Mouse (Mus musculus): ENCODE measurements around the gene Vat1. TPM values are rescaled to one million over a fixed set of nuclear protein-coding genes. Genes with fewer than 3 reads are reported as not detected.
A peak's percentile ranks its signal among the peaks of the same experiment; 100 is the strongest.

Vat1 gene
- polyA plus RNA-seq (2015; fragmentation: Nextera tagmentation; extraction: Ambion mirVana) = 125 and 134 TPM in 2 replicates

GRCm38 (mm10) chr11:101465869-101466551 lies at the start of gene Vat1:
Vat1 (minus strand) TSS chr11:101466230.
- Histone ChIP-seq H3K36me3 (ENCODE audit: control insufficient read depth, insufficient read depth, low read length) (peaks cover 11% of the 10 kb centered on the region), H3K4me3 (ENCODE audit: low read length) (peak within 1 kb of the TSS; percentile 94), H3K27me3 (replicated peaks; ENCODE audit: control insufficient read depth, insufficient read depth, low read length) (no peaks in the 10 kb centered on the region), H3K4me1 (ENCODE audit: control insufficient read depth, insufficient read depth, low read depth, low read length) (peaks cover 46% of the 10 kb centered on the region), H3K27ac (ENCODE audit: low read depth, low read length) (peak within 1 kb of the TSS; percentile 94), H3K9ac (ENCODE audit: low read depth, low read length) (peak within 1 kb of the TSS; percentile 93), H3K9me3 (ENCODE audit: control insufficient read depth, low read length) (no peaks in the 10 kb centered on the region), H3K4me2 (ENCODE audit: low read length) (peak within 1 kb of the TSS; percentile 86)
- ATAC-seq = peak; percentile 73
- under 1% methylated on average over 60 of the region's 60 CpGs for WGBS

GRCm38 (mm10) chr11:101507090-101507489 lies 41.1 kb upstream of the Vat1 start:
- WGBS = 90% methylated on average over 7 of the region's 7 CpGs
- Histone ChIP-seq H3K27ac (ENCODE audit: low read depth, low read length) (no peak overlapping the region), H3K9me3 (ENCODE audit: control insufficient read depth, low read length) (no peaks in the 10 kb centered on the region), H3K4me2 (ENCODE audit: low read length) (no peak overlapping the region), H3K36me3 (ENCODE audit: control insufficient read depth, insufficient read depth, low read length) (no peaks in the 10 kb centered on the region), H3K4me3 (ENCODE audit: low read length) (no peak overlapping the region), H3K4me1 (ENCODE audit: control insufficient read depth, insufficient read depth, low read depth, low read length) (no peaks in the 10 kb centered on the region), H3K9ac (ENCODE audit: low read depth, low read length) (no peak overlapping the region), H3K27me3 (replicated peaks; ENCODE audit: control insufficient read depth, insufficient read depth, low read length) (no peaks in the 10 kb centered on the region)
- ATAC-seq = no peak

GRCm38 (mm10) chr11:101506269-101506780 lies 40.3 kb upstream of the Vat1 start:
- Histone ChIP-seq H3K4me2 (ENCODE audit: low read length) (no peak overlapping the region), H3K27ac (ENCODE audit: low read depth, low read length) (no peak overlapping the region), H3K9me3 (ENCODE audit: control insufficient read depth, low read length) (no peaks in the 10 kb centered on the region), H3K36me3 (ENCODE audit: control insufficient read depth, insufficient read depth, low read length) (no peaks in the 10 kb centered on the region), H3K4me1 (ENCODE audit: control insufficient read depth, insufficient read depth, low read depth, low read length) (no peaks in the 10 kb centered on the region), H3K4me3 (ENCODE audit: low read length) (no peak overlapping the region), H3K27me3 (replicated peaks; ENCODE audit: control insufficient read depth, insufficient read depth, low read length) (no peaks in the 10 kb centered on the region), H3K9ac (ENCODE audit: low read depth, low read length) (no peak overlapping the region)
- no peak for ATAC-seq
- WGBS = 80% methylated on average over 5 of the region's 5 CpGs

- no peak for ATAC-seq
- Histone ChIP-seq H3K27me3 (replicated peaks; ENCODE audit: control insufficient read depth, insufficient read depth, low read length) (no peaks in the 10 kb centered on the region), H3K4me1 (ENCODE audit: control insufficient read depth, insufficient read depth, low read depth, low read length) (no peaks in the 10 kb centered on the region), H3K9me3 (ENCODE audit: control insufficient read depth, low read length) (no peaks in the 10 kb centered on the region), H3K9ac (ENCODE audit: low read depth, low read length) (no peak overlapping the region), H3K4me3 (ENCODE audit: low read length) (no peak overlapping the region), H3K27ac (ENCODE audit: low read depth, low read length) (no peak overlapping the region), H3K4me2 (ENCODE audit: low read length) (no peak overlapping the region), H3K36me3 (ENCODE audit: control insufficient read depth, insufficient read depth, low read length) (no peaks in the 10 kb centered on the region)
- 78% methylated on average over 6 of the region's 6 CpGs for WGBS
Measured at GRCm38 (mm10) chr11:101486126-101486525, 20.1 kb upstream of the Vat1 start.

- Histone ChIP-seq H3K4me1 (ENCODE audit: control insufficient read depth, insufficient read depth, low read depth, low read length) (no peaks in the 10 kb centered on the region), H3K9ac (ENCODE audit: low read depth, low read length) (no peak overlapping the region), H3K4me2 (ENCODE audit: low read length) (no peak overlapping the region), H3K4me3 (ENCODE audit: low read length) (no peak overlapping the region), H3K9me3 (ENCODE audit: control insufficient read depth, low read length) (no peaks in the 10 kb centered on the region), H3K36me3 (ENCODE audit: control insufficient read depth, insufficient read depth, low read length) (no peaks in the 10 kb centered on the region), H3K27me3 (replicated peaks; ENCODE audit: control insufficient read depth, insufficient read depth, low read length) (no peaks in the 10 kb centered on the region), H3K27ac (ENCODE audit: low read depth, low read length) (no peak overlapping the region; the same call in 1 of the 2 replicates)
- ATAC-seq = no peak
- WGBS = 45% methylated on average over 6 of the region's 6 CpGs
Measured at GRCm38 (mm10) chr11:101485509-101486028, 19.5 kb upstream of the Vat1 start.

DNA sequence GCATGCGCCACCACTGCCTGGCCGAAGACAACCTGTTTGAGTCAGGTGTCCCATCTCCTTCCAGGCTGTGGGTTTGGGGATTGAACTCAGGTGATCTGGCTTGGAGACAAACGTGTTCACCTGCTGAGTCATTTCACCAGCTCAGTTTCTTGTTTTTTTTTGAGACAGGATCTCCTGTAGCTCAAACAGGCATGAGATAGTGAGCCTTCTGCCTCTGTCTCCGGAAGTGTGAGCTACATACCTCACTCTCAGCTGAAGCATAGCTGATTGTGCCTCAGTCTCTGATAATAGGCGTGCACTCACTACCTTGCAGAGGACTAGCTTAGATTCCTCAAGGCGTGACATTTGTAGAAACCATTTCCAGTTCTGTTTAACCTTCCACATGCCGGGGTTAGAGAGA lies 18.8 kb upstream of the Vat1 start:
- H3K4me2 ChIP-seq (ENCODE audit: low read length) = no peak overlapping the region
- H3K9ac ChIP-seq (ENCODE audit: low read depth, low read length) = no peak overlapping the region
- 88% methylated on average over 7 of the region's 7 CpGs for WGBS
- H3K9me3 ChIP-seq (ENCODE audit: control insufficient read depth, low read length) = no peaks in the 10 kb centered on the region
- ATAC-seq = no peak
- H3K4me3 ChIP-seq (ENCODE audit: low read length) = no peak overlapping the region
- H3K27ac ChIP-seq (ENCODE audit: low read depth, low read length) = no peak overlapping the region
- no peaks in the 10 kb centered on the region for H3K36me3 ChIP-seq (ENCODE audit: control insufficient read depth, insufficient read depth, low read length)
- no peaks in the 10 kb centered on the region for H3K4me1 ChIP-seq (ENCODE audit: control insufficient read depth, insufficient read depth, low read depth, low read length)
- no peaks in the 10 kb centered on the region for H3K27me3 ChIP-seq (replicated peaks; ENCODE audit: control insufficient read depth, insufficient read depth, low read length)

DNA sequence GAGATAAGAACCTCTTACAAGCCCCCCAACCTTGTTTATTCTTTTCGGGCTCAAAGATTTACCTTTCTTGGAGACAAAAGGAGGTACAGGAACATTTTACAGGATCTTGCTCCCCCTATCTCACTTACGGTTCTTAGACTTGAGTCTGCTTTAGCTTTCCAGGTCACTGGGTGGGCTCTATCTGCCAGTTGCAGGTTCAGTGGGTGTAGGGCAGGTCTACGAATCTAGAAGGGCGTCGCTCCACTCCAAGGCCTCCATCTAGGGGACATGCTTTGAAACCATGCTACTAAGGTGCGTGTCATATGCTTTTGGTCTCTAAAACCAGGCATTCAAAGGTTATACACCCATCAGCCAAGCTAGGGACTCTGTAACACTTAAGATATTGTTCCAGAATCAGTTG lies 18.2 kb upstream of the Vat1 start:
- Histone ChIP-seq H3K27me3 (replicated peaks; ENCODE audit: control insufficient read depth, insufficient read depth, low read length) (no peaks in the 10 kb centered on the region), H3K4me1 (ENCODE audit: control insufficient read depth, insufficient read depth, low read depth, low read length) (peaks cover 3% of the 10 kb centered on the region; the same call in 1 of the 2 replicates), H3K4me2 (ENCODE audit: low read length) (no peak overlapping the region), H3K4me3 (ENCODE audit: low read length) (no peak overlapping the region), H3K9me3 (ENCODE audit: control insufficient read depth, low read length) (no peaks in the 10 kb centered on the region), H3K27ac (ENCODE audit: low read depth, low read length) (no peak overlapping the region), H3K36me3 (ENCODE audit: control insufficient read depth, insufficient read depth, low read length) (no peaks in the 10 kb centered on the region), H3K9ac (ENCODE audit: low read depth, low read length) (no peak overlapping the region)
- no peak for ATAC-seq
- 68% methylated on average over 6 of the region's 6 CpGs for WGBS

DNA sequence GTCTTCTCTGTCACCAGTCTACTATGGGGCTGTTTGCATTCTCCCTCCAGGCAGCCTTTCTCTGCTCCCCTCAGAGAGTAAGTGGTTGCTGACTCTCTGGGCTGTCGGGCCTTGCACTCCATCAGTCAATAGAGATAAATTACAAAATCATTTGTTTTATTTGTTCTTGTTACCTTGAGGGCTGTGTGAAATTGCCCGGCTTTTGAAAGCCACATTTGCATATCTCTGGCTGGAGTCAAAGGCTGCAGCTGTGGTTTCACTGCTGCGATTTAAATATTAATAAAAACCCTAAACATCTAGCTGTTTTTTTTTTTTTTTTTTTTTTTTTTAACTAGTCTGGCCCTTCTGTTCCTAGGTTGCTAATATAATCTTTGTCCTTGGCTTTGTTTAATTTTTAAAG lies 17.8 kb upstream of the Vat1 start:
- ATAC-seq = no peak
- Histone ChIP-seq H3K36me3 (ENCODE audit: control insufficient read depth, insufficient read depth, low read length) (no peaks in the 10 kb centered on the region), H3K4me3 (ENCODE audit: low read length) (no peak overlapping the region), H3K27ac (ENCODE audit: low read depth, low read length) (no peak overlapping the region), H3K9me3 (ENCODE audit: control insufficient read depth, low read length) (no peaks in the 10 kb centered on the region), H3K4me2 (ENCODE audit: low read length) (no peak overlapping the region), H3K27me3 (replicated peaks; ENCODE audit: control insufficient read depth, insufficient read depth, low read length) (no peaks in the 10 kb centered on the region), H3K4me1 (ENCODE audit: control insufficient read depth, insufficient read depth, low read depth, low read length) (peaks cover 4% of the 10 kb centered on the region; the same call in 1 of the 2 replicates), H3K9ac (ENCODE audit: low read depth, low read length) (no peak overlapping the region)
- whole genome bisulfite sequencing = 13% methylated on average over 3 of the region's 3 CpGs

- H3K27ac ChIP-seq (ENCODE audit: low read depth, low read length) = no peak overlapping the region
- 61% methylated on average over 6 of the region's 6 CpGs for WGBS
- no peaks in the 10 kb centered on the region for H3K27me3 ChIP-seq (replicated peaks; ENCODE audit: control insufficient read depth, insufficient read depth, low read length)
- peaks cover 14% of the 10 kb centered on the region for H3K4me1 ChIP-seq (ENCODE audit: control insufficient read depth, insufficient read depth, low read depth, low read length)
- no peak for ATAC-seq
- H3K9me3 ChIP-seq (ENCODE audit: control insufficient read depth, low read length) = no peaks in the 10 kb centered on the region
- no peak overlapping the region for H3K9ac ChIP-seq (ENCODE audit: low read depth, low read length)
- no peak overlapping the region for H3K4me3 ChIP-seq (ENCODE audit: low read length)
- no peak overlapping the region for H3K4me2 ChIP-seq (ENCODE audit: low read length)
- H3K36me3 ChIP-seq (ENCODE audit: control insufficient read depth, insufficient read depth, low read length) = no peaks in the 10 kb centered on the region
Measured at GRCm38 (mm10) chr11:101480912-101481311, 14.9 kb upstream of the Vat1 start.
